Mouse (Mus musculus) olfactory bulb, adult 2 months (tissue): ENCODE data around the gene Marc2. TPM values are rescaled to one million over a fixed set of nuclear protein-coding genes. Genes with fewer than 3 reads are reported as not detected.

Experiments used
- H3K27ac ChIP-seq: fragments of 200-500 bp; 2 replicates; pipeline ENCODE4 v1.5.1; 2012; ENCODE audit warnings: low read depth, low read length; ENCODE audit not compliant: insufficient read depth
- H3K4me1 ChIP-seq: fragments of 200-500 bp; 2 replicates; pipeline ENCODE4 v1.6.1; 2012; ENCODE audit warnings: low read length; ENCODE audit not compliant: control insufficient read depth, insufficient read depth
- H3K4me3 ChIP-seq: fragments of 200-500 bp; 2 replicates; pipeline ENCODE4 v1.5.1; 2012; ENCODE audit warnings: mild to moderate bottlenecking, low read depth, low read length, moderate library complexity; ENCODE audit not compliant: insufficient read depth
- CTCF ChIP-seq: fragments of 200-500 bp; IDR thresholded peaks from 2 replicates; pipeline ENCODE4 v1.5.1; 2012; ENCODE audit warnings: low read depth, mild to moderate bottlenecking, low read length, moderate library complexity; ENCODE audit not compliant: insufficient read depth
- POLR2A ChIP-seq: fragments of 200-500 bp; IDR thresholded peaks from 2 replicates; pipeline ENCODE4 v1.6.1; 2012; ENCODE audit warnings: mild to moderate bottlenecking, low read depth, low read length, moderate library complexity; ENCODE audit not compliant: insufficient read depth
- WGBS: fragments of 180-500 bp; shearing (Covaris S2); methylation state at CpG from one replicate; pipeline ENCODE4 v1.1.7; 2018; 5-methylcytosine and 5-hydroxymethylcytosine counted together
- polyA plus RNA-seq: library from polyadenylated mRNA; stranded (reverse); fragments of >200 nt; gene quantifications from 2 replicates; pipeline ENCODE4 v1.2.4, GENCODE M21; 2012; ENCODE audit warnings: low replicate concordance; ENCODE audit not compliant: missing spikeins, insufficient read depth, insufficient read length

Marc2 gene
- polyA plus RNA-seq, 1 experiment, result not detected

GRCm38 (mm10) chr1:184775289-184775688 is 71.0 kb downstream of the Marc2 start:
- Histone ChIP-seq H3K4me1 (no peaks in the 10 kb centered on the region), H3K4me3 (no peak overlapping the region), H3K27ac (no peak overlapping the region)
- WGBS, result 66% methylated on average over 9 of the region's 9 CpGs
- TF ChIP-seq CTCF (no peak), POLR2A (no peak)

DNA sequence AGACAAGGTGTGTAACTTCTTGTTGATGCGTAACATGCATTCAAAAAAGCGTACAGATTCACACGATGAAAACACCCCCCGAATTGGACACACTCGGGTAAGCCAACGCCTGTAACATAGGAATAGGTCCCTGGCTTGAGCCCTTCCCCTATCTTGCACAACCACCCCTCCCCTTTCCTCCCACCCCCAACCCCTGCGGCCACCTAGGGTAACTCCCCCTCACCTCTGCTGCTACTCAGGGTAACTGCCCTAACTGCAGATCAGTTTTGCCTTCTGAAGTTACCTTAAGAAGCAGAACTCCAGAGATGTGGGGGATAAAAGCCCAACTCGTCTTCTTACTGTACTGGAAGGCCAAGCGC is 74.4 kb downstream of the Marc2 start:
- WGBS, result 24% methylated on average over 9 of the region's 9 CpGs
- no peaks in the 10 kb centered on the region for H3K4me1 ChIP-seq
- no peak for TF ChIP-seq POLR2A
- no peak for TF ChIP-seq CTCF
- no peak overlapping the region for H3K27ac ChIP-seq
- H3K4me3 ChIP-seq, result no peak overlapping the region

- H3K27ac ChIP-seq, result no peak overlapping the region
- 38% methylated on average over 18 of the region's 18 CpGs for WGBS
- no peak overlapping the region for H3K4me3 ChIP-seq
- TF ChIP-seq CTCF (peak; percentile 55; the same call in 1 of the 2 replicates), POLR2A (no peak)
- no peaks in the 10 kb centered on the region for H3K4me1 ChIP-seq
Observed at GRCm38 (mm10) chr1:184771202-184771890, 74.9 kb downstream of the Marc2 start.

DNA sequence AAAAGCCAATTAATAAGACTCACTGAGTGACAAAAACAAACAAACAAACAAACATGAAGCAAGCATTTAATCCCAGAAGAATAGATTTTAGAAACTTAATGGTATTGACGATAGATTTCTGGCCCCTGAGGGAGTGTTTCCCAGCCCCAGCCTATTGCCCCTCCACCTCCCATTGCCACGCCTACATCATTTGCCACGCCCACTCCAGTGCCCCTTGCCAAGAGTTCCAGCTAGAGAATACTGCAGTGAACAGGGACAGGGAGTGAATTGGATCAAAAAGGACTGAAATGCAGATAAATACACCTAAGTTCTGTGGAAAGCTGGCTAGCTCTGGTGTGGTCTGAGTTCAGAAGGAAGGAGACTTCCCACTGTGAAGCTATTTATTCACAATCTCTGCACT is 82.4 kb downstream of the Marc2 start:
- Histone ChIP-seq H3K4me3 (no peak overlapping the region), H3K4me1 (no peaks in the 10 kb centered on the region), H3K27ac (no peak overlapping the region)
- TF ChIP-seq POLR2A (no peak), CTCF (no peak)
- WGBS, result 40% methylated on average over 3 of the region's 3 CpGs

Other genes starting within 250 kb of the Marc2 start
- gene Hlx, start 113.8 kb downstream of the Marc2 start, polyA plus RNA-seq, result not detected in 2 replicates
- gene Marc1, start 35.1 kb downstream of the Marc2 start, polyA plus RNA-seq, result not detected in 2 replicates
- not detected in 2 replicates for gene C130074G19Rik, start 36.8 kb upstream of the Marc2 start, polyA plus RNA-seq
- gene Mark1, start 153.1 kb upstream of the Marc2 start, polyA plus RNA-seq, result not detected in 2 replicates